Mouse (Mus musculus) CH12.LX (cell line): ENCODE measurements at regions not wholly inside any gene's neighbourhood (a gene's known extent, or its start where the extent isn't known, plus 50 kb on each side); places are given as distances from the start of the nearest gene placed in this dataset.

Experiments
- DNase-seq: peaks from one replicate; pipeline ENCODE4 v3.0.0-alpha.2; 2013; ENCODE audit errors: extremely low read depth
- H3K27ac ChIP-seq: 2 replicates; pipeline ENCODE4 v1.5.1; 2012; ENCODE audit warnings: low read depth, mild to moderate bottlenecking, control low read depth, moderate library complexity; ENCODE audit not compliant: insufficient read depth
- H3K27me3 ChIP-seq: replicated peaks from 2 replicates; pipeline ENCODE3; 2012; ENCODE audit warnings: inconsistent platforms
- H3K36me3 ChIP-seq, 2 experiments: replicated peaks in 1 of 2; 2 replicates each; pipeline versions ENCODE3 to v1.6.1; 2012; ENCODE audit warnings: inconsistent platforms in 1 of 2, low read length in 1 of 2, mild to moderate bottlenecking in 1 of 2, mixed read lengths in 1 of 2, moderate library complexity in 1 of 2; ENCODE audit not compliant: control insufficient read depth in 1 of 2, insufficient read depth in 1 of 2
- H3K4me1 ChIP-seq, 2 experiments: 2 replicates each; pipeline ENCODE4 v1.6.1; 2012; ENCODE audit warnings: inconsistent platforms in 1 of 2, moderate library complexity in 1 of 2; ENCODE audit not compliant: insufficient read depth in 2 of 2, control insufficient read depth in 1 of 2
- H3K4me2 ChIP-seq: 2 replicates; pipeline ENCODE4 v1.6.1; 2012; ENCODE audit warnings: low read depth, mild to moderate bottlenecking, control low read depth; ENCODE audit not compliant: poor library complexity, insufficient read depth, severe bottlenecking
- H3K4me3 ChIP-seq, 3 experiments: fragments of 150-350 bp in 1 of 3; sonication (generic) in 1 of 3; replicated peaks in 1 of 3; 2 replicates each; pipeline versions ENCODE3 to v1.5.1; 2011 to 2012; ENCODE audit warnings: low read depth in 2 of 3, low read length in 2 of 3, mild to moderate bottlenecking in 2 of 3, moderate library complexity in 2 of 3, control low read depth in 1 of 3, improper control_type of control experiment in 1 of 3, inconsistent platforms in 1 of 3, mixed read lengths in 1 of 3; ENCODE audit not compliant: poor library complexity in 1 of 3
- H3K79me2 ChIP-seq: replicated peaks from 2 replicates; pipeline ENCODE4 v1.6.1; 2012; ENCODE audit warnings: mild to moderate bottlenecking, moderate library complexity; ENCODE audit not compliant: control insufficient read depth, poor library complexity, insufficient read depth, severe bottlenecking; ENCODE audit errors: extremely low read depth
- H3K9ac ChIP-seq: 2 replicates; pipeline ENCODE4 v1.6.1; 2012; ENCODE audit warnings: low read depth, mild to moderate bottlenecking, control low read depth, moderate library complexity; ENCODE audit not compliant: insufficient read depth
- H3K9me3 ChIP-seq: replicated peaks from 2 replicates; pipeline ENCODE3; 2012; ENCODE audit warnings: low read length, inconsistent platforms, mixed read lengths
- CHD1 ChIP-seq: IDR thresholded peaks from 2 replicates; pipeline ENCODE4 v1.6.1; 2012; ENCODE audit warnings: low read depth, low read length, improper control_type of control experiment, inconsistent platforms
- CHD2 ChIP-seq: IDR thresholded peaks from 2 replicates; pipeline ENCODE4 v1.6.1; 2011; ENCODE audit warnings: low read length, improper control_type of control experiment
- CTCF ChIP-seq, 2 experiments: IDR thresholded peaks in 1 of 2; conservative IDR thresholded peaks in 1 of 2; 2 replicates each; pipeline ENCODE4 v1.5.1; 2011 to 2012; ENCODE audit warnings: low read depth in 2 of 2, low read length in 2 of 2, improper control_type of control experiment in 1 of 2, inconsistent platforms in 1 of 2, mild to moderate bottlenecking in 1 of 2, moderate library complexity in 1 of 2
- E2F4 ChIP-seq: IDR thresholded peaks from 2 replicates; pipeline ENCODE4 v1.6.1; 2011; ENCODE audit warnings: low read depth, low read length, improper control_type of control experiment; ENCODE audit not compliant: insufficient replicate concordance
- EP300 ChIP-seq: IDR thresholded peaks from 2 replicates; pipeline ENCODE4 v1.6.1; 2011; ENCODE audit warnings: low read length, improper control_type of control experiment
- ETS1 ChIP-seq: conservative IDR thresholded peaks from 2 replicates; pipeline ENCODE4 v1.6.1; 2012; ENCODE audit warnings: low read depth, mild to moderate bottlenecking, inconsistent platforms, low read length, improper control_type of control experiment, moderate library complexity
- HCFC1 ChIP-seq: IDR thresholded peaks from 2 replicates; pipeline ENCODE4 v1.6.1; 2012; ENCODE audit warnings: low read depth, mild to moderate bottlenecking, inconsistent platforms, low read length, improper control_type of control experiment
- JUN ChIP-seq: IDR thresholded peaks from 2 replicates; pipeline ENCODE4 v1.6.1; 2011; ENCODE audit warnings: low read depth, mild to moderate bottlenecking, low read length, improper control_type of control experiment, moderate library complexity; ENCODE audit not compliant: insufficient read depth
- JUND ChIP-seq: conservative IDR thresholded peaks from 2 replicates; pipeline ENCODE4 v1.6.1; 2011; ENCODE audit warnings: low read depth, low read length, improper control_type of control experiment
- KAT2A ChIP-seq: IDR thresholded peaks from 2 replicates; pipeline ENCODE4 v1.6.1; 2012; ENCODE audit warnings: low read length, improper control_type of control experiment, inconsistent platforms; ENCODE audit not compliant: insufficient replicate concordance
- MAFK ChIP-seq: IDR thresholded peaks from 2 replicates; pipeline ENCODE4 v1.6.1; 2011; ENCODE audit warnings: low read length, improper control_type of control experiment; ENCODE audit not compliant: insufficient replicate concordance
- MAX ChIP-seq: IDR thresholded peaks from 2 replicates; pipeline ENCODE4 v1.6.1; 2011; ENCODE audit warnings: low read length, improper control_type of control experiment
- MAZ ChIP-seq: IDR thresholded peaks from 2 replicates; pipeline ENCODE4 v1.6.1; 2012; ENCODE audit warnings: low read depth, mild to moderate bottlenecking, inconsistent platforms, low read length, improper control_type of control experiment, moderate library complexity
- MYC ChIP-seq: IDR thresholded peaks from 2 replicates; pipeline ENCODE4 v1.6.1; 2011; ENCODE audit warnings: low read depth, mild to moderate bottlenecking, improper control_type of control experiment, low read length
- NELFE ChIP-seq: IDR thresholded peaks from 2 replicates; pipeline ENCODE4 v1.6.1; 2011; ENCODE audit warnings: low read depth, low read length, improper control_type of control experiment
- NRF1 ChIP-seq: IDR thresholded peaks from 2 replicates; pipeline ENCODE4 v1.6.1; 2014; ENCODE audit warnings: low read depth, mild to moderate bottlenecking, inconsistent platforms, low read length, improper control_type of control experiment, moderate library complexity
- PAX5 ChIP-seq: IDR thresholded peaks from 2 replicates; pipeline ENCODE4 v1.6.1; 2012; ENCODE audit warnings: low read length, inconsistent platforms, mixed read lengths
- TBP ChIP-seq: conservative IDR thresholded peaks from 2 replicates; pipeline ENCODE4 v1.6.1; 2011; ENCODE audit warnings: low read depth, low read length, improper control_type of control experiment
- USF2 ChIP-seq: conservative IDR thresholded peaks from 2 replicates; pipeline ENCODE4 v1.6.1; 2011; ENCODE audit warnings: low read depth, low read length, improper control_type of control experiment
- ZKSCAN1 ChIP-seq: IDR thresholded peaks from 2 replicates; pipeline ENCODE4 v1.6.1; 2012; ENCODE audit warnings: low read depth, inconsistent platforms, low read length, improper control_type of control experiment, borderline replicate concordance
- dilution Hi-C: fragments of 300-500 bp; cut with MboI; formaldehyde crosslinking; loops from 2 replicates; pipeline ENCODE4 v1.14.3; 2020; ENCODE audit warnings: low sequenced_read_pairs; ENCODE audit not compliant: extremely low pct_unique_long_range_greater_than_20kb, extremely low pct_ligation_motif_present
- in situ Hi-C: fragments of 300-500 bp; cut with MboI; formaldehyde crosslinking; loops from 3 replicates; pipeline ENCODE4 v1.14.3; 2019; ENCODE audit warnings: low sequenced_read_pairs, low pct_ligation_motif_present, low pct_unique_long_range_greater_than_20kb, mixed read lengths

- in situ Hi-C loops (no loop called here), dilution Hi-C loops (no loop called here)
- H3K27me3 ChIP-seq = no peaks in the 10 kb centered on the region
These were observed 62.0 kb upstream of the Psmd7 start for GRCm38 (mm10) chr8:107650306-107650705.

GRCm38 (mm10) chr8:107651424-107651823, 63.2 kb upstream of the Psmd7 start:
- Histone ChIP-seq H3K4me1 (no peaks in the 10 kb centered on the region), H3K4me3 (no peak overlapping the region), H3K79me2 (no peaks in the 10 kb centered on the region), H3K4me2 (no peak overlapping the region), H3K9me3 (no peaks in the 10 kb centered on the region), H3K27ac (no peak overlapping the region), H3K9ac (no peak overlapping the region), H3K36me3 (no peaks in the 10 kb centered on the region), H3K27me3 (no peaks in the 10 kb centered on the region)
- in situ Hi-C loops = no loop called here
- TF ChIP-seq KAT2A = no peak
- no peak for TF ChIP-seq MYC
- no peak for TF ChIP-seq MAX
- no peak for TF ChIP-seq USF2
- no peak for TF ChIP-seq PAX5
- TF ChIP-seq CHD2 = no peak
- TF ChIP-seq HCFC1 = no peak
- TF ChIP-seq JUND = no peak
- TF ChIP-seq EP300 = no peak
- dilution Hi-C loops = no loop called here
- DNase-seq = no peak

More at GRCm38 (mm10) chr8:107650306-107650705, 62.0 kb upstream of the Psmd7 start:
- Histone ChIP-seq H3K36me3 (no peaks in the 10 kb centered on the region), H3K9ac (no peak overlapping the region), H3K4me3 (no peak overlapping the region), H3K4me2 (no peak overlapping the region), H3K9me3 (no peaks in the 10 kb centered on the region), H3K79me2 (no peaks in the 10 kb centered on the region), H3K27ac (no peak overlapping the region), H3K4me1 (no peaks in the 10 kb centered on the region)
- DNase-seq = no peak
- TF ChIP-seq ZKSCAN1 (no peak), CHD2 (no peak), TBP (no peak), CTCF (conservative IDR thresholded peaks at IDR 0.05 in 1 of 2, IDR thresholded peaks at IDR 0.05 in 1 of 2; ENCODE audit: low read depth in 2 of 2, low read length in 2 of 2) (peak in 1 of 2 experiments; percentile 25; a peak in 1 of 4 replicates)

- in situ Hi-C loops = no loop called here
- TF ChIP-seq EP300 (no peak), NELFE (no peak), ZKSCAN1 (no peak), MAFK (no peak), MAZ (no peak), ETS1 (no peak), NRF1 (no peak), JUND (no peak), JUN (no peak), E2F4 (no peak), MAX (no peak), CHD1 (no peak), HCFC1 (no peak), PAX5 (no peak)
- Histone ChIP-seq H3K9me3 (peaks cover 3% of the 10 kb centered on the region), H3K27me3 (no peaks in the 10 kb centered on the region), H3K4me2 (no peak overlapping the region), H3K79me2 (no peaks in the 10 kb centered on the region), H3K4me1 (no peaks in the 10 kb centered on the region), H3K27ac (no peak overlapping the region), H3K36me3 (no peaks in the 10 kb centered on the region), H3K4me3 (no peak overlapping the region), H3K9ac (no peak overlapping the region)
- DNase-seq = no peak
- dilution Hi-C loops = no loop called here
These were observed 64.0 kb upstream of the Psmd7 start for GRCm38 (mm10) chr8:107652226-107652625.
